Mouse (Mus musculus) cerebellum, adult 2 months (tissue): ENCODE measurements around the gene Lmbr1l.

Source experiments
- CTCF ChIP-seq: fragments of 200-500 bp; IDR thresholded peaks from 2 replicates; pipeline ENCODE4 v1.5.1; 2011; ENCODE audit warnings: low read depth, mild to moderate bottlenecking, control low read depth, low read length, moderate library complexity, borderline replicate concordance; ENCODE audit not compliant: insufficient read depth
- POLR2A ChIP-seq: fragments of 200-500 bp; IDR thresholded peaks from 2 replicates; pipeline ENCODE4 v1.6.1; 2011; ENCODE audit warnings: low read length, control low read depth, borderline replicate concordance; ENCODE audit not compliant: insufficient read depth

- TF ChIP-seq POLR2A (peak; percentile 85; the same call in 1 of the 2 replicates), CTCF (no peak)
Observed at GRCm38 (mm10) chr15:98917538-98918498, at the start of gene Lmbr1l.
